Mouse (Mus musculus) MEL (cell line): ENCODE results near the gene Sccpdh. TPM values are rescaled to one million over a fixed set of nuclear protein-coding genes. Genes with fewer than 3 reads are reported as not detected.
A peak's percentile ranks its signal among the peaks of the same experiment; 100 is the strongest.

Experiments used
- DNase-seq: peaks from one replicate; pipeline ENCODE4 v3.0.0; 2011; ENCODE audit warnings: low read depth, low spot score
- H3K27ac ChIP-seq: 2 replicates; pipeline ENCODE4 v1.5.1; 2012; ENCODE audit warnings: low read depth, mild to moderate bottlenecking, control low read depth, low read length, moderate library complexity; ENCODE audit not compliant: control insufficient read depth
- H3K27me3 ChIP-seq, 2 experiments: fragments of 150-350 bp in 1 of 2; sonication (generic) in 1 of 2; 2 replicates each; pipeline ENCODE4 v1.6.1; 2012; ENCODE audit warnings: low read length in 2 of 2, mild to moderate bottlenecking in 2 of 2, improper control_type of control experiment in 1 of 2, moderate library complexity in 1 of 2; ENCODE audit not compliant: insufficient read depth in 2 of 2, control insufficient read depth in 1 of 2
- H3K36me3 ChIP-seq, 2 experiments: 2 replicates each; pipeline ENCODE4 v1.6.1; 2012 to 2014; ENCODE audit warnings: low read length in 2 of 2, improper control_type of control experiment in 1 of 2, inconsistent platforms in 1 of 2, mild to moderate bottlenecking in 1 of 2; ENCODE audit not compliant: insufficient read depth in 2 of 2, control insufficient read depth in 1 of 2
- H3K4me1 ChIP-seq, 2 experiments: fragments of 150-350 bp in 1 of 2; sonication (generic) in 1 of 2; 2 replicates each; pipeline ENCODE4 v1.6.1; 2012; ENCODE audit warnings: low read length in 2 of 2, improper control_type of control experiment in 1 of 2, mild to moderate bottlenecking in 1 of 2; ENCODE audit not compliant: insufficient read depth in 2 of 2, control insufficient read depth in 1 of 2
- H3K4me3 ChIP-seq, 2 experiments: fragments of 150-350 bp in 1 of 2; sonication (generic) in 1 of 2; 2 replicates each; pipeline ENCODE4 v1.5.1; 2012; ENCODE audit warnings: low read depth in 2 of 2, low read length in 2 of 2, mild to moderate bottlenecking in 2 of 2, moderate library complexity in 2 of 2, control low read depth in 1 of 2, improper control_type of control experiment in 1 of 2; ENCODE audit not compliant: control insufficient read depth in 1 of 2, insufficient read depth in 1 of 2
- H3K79me2 ChIP-seq: 2 replicates; pipeline ENCODE4 v1.6.1; 2012; ENCODE audit warnings: mild to moderate bottlenecking, low read length, moderate library complexity; ENCODE audit not compliant: control insufficient read depth, poor library complexity, insufficient read depth
- H3K9ac ChIP-seq: 2 replicates; pipeline ENCODE4 v1.6.1; 2012; ENCODE audit warnings: low read depth, mild to moderate bottlenecking, control low read depth, low read length, moderate library complexity; ENCODE audit not compliant: control insufficient read depth, poor library complexity, severe bottlenecking
- H3K9me3 ChIP-seq: fragments of 150-350 bp; sonication (generic); replicated peaks from 2 replicates; pipeline ENCODE4 v1.6.1; 2012; ENCODE audit warnings: mild to moderate bottlenecking, low read length, improper control_type of control experiment, moderate library complexity; ENCODE audit not compliant: insufficient read depth
- BHLHE40 ChIP-seq: IDR thresholded peaks from 2 replicates; pipeline ENCODE4 v1.6.1; 2012; ENCODE audit warnings: low read depth, mild to moderate bottlenecking, inconsistent platforms, low read length, improper control_type of control experiment, borderline replicate concordance
- CHD1 ChIP-seq: IDR thresholded peaks from 2 replicates; pipeline ENCODE4 v1.6.1; 2012; ENCODE audit warnings: low read depth, mild to moderate bottlenecking, inconsistent platforms, low read length, improper control_type of control experiment
- CTCF ChIP-seq, 3 experiments: IDR thresholded peaks in 2 of 3; conservative IDR thresholded peaks in 1 of 3; 2 replicates each; pipeline ENCODE4 v1.5.1; 2011 to 2012; ENCODE audit warnings: low read length in 3 of 3, low read depth in 2 of 3, mild to moderate bottlenecking in 2 of 3, improper control_type of control experiment in 1 of 3, inconsistent platforms in 1 of 3, mixed read lengths in 1 of 3, moderate library complexity in 1 of 3; ENCODE audit not compliant: control insufficient read depth in 1 of 3, insufficient read depth in 1 of 3, poor library complexity in 1 of 3, severe bottlenecking in 1 of 3
- ELF1 ChIP-seq: IDR thresholded peaks from 2 replicates; pipeline ENCODE4 v1.6.1; 2014; ENCODE audit warnings: low read depth, mild to moderate bottlenecking, inconsistent platforms, low read length, improper control_type of control experiment, moderate library complexity
- EP300 ChIP-seq, 2 experiments: IDR thresholded peaks; 2 replicates each; pipeline ENCODE4 v1.6.1; 2011; ENCODE audit warnings: improper control_type of control experiment in 2 of 2, low read length in 2 of 2, low read depth in 1 of 2, mild to moderate bottlenecking in 1 of 2
- ETS1 ChIP-seq: IDR thresholded peaks from 2 replicates; pipeline ENCODE4 v1.6.1; 2012; ENCODE audit warnings: low read depth, mild to moderate bottlenecking, inconsistent platforms, low read length, improper control_type of control experiment, moderate library complexity
- GATA1 ChIP-seq: IDR thresholded peaks from 2 replicates; pipeline ENCODE4 v1.6.1; 2011; ENCODE audit warnings: low read depth, low read length, improper control_type of control experiment
- HCFC1 ChIP-seq: IDR thresholded peaks from 2 replicates; pipeline ENCODE4 v1.6.1; 2012; ENCODE audit warnings: low read depth, mild to moderate bottlenecking, inconsistent platforms, low read length, improper control_type of control experiment, moderate library complexity
- JUND ChIP-seq: IDR thresholded peaks from 2 replicates; pipeline ENCODE4 v1.6.1; 2011; ENCODE audit warnings: low read depth, mild to moderate bottlenecking, improper control_type of control experiment, low read length
- MAFK ChIP-seq: IDR thresholded peaks from 2 replicates; pipeline ENCODE4 v1.6.1; 2011; ENCODE audit warnings: low read depth, mild to moderate bottlenecking, low read length, improper control_type of control experiment, borderline replicate concordance
- MAZ ChIP-seq: IDR thresholded peaks from 2 replicates; pipeline ENCODE4 v1.6.1; 2012; ENCODE audit warnings: low read depth, mild to moderate bottlenecking, inconsistent platforms, low read length, improper control_type of control experiment
- MXI1 ChIP-seq: IDR thresholded peaks from 2 replicates; pipeline ENCODE4 v1.6.1; 2011; ENCODE audit warnings: mild to moderate bottlenecking, low read depth, low read length, improper control_type of control experiment
- MYC ChIP-seq: IDR thresholded peaks from 2 replicates; pipeline ENCODE4 v1.6.1; 2011; ENCODE audit warnings: low read depth, mild to moderate bottlenecking, low read length, improper control_type of control experiment, moderate library complexity
- NELFE ChIP-seq: IDR thresholded peaks from 2 replicates; pipeline ENCODE4 v1.6.1; 2011; ENCODE audit warnings: low read depth, low read length, improper control_type of control experiment
- NRF1 ChIP-seq: IDR thresholded peaks from 2 replicates; pipeline ENCODE4 v1.6.1; 2014; ENCODE audit warnings: low read depth, mild to moderate bottlenecking, inconsistent platforms, low read length, improper control_type of control experiment, moderate library complexity; ENCODE audit not compliant: poor library complexity, insufficient read depth, severe bottlenecking
- POLR2A ChIP-seq, 2 experiments: IDR thresholded peaks; 2 replicates each; pipeline ENCODE4 v1.6.1; 2011 to 2012; ENCODE audit warnings: low read length in 2 of 2, mild to moderate bottlenecking in 2 of 2, control low read depth in 1 of 2, improper control_type of control experiment in 1 of 2, low read depth in 1 of 2, moderate library complexity in 1 of 2; ENCODE audit not compliant: control insufficient read depth in 1 of 2, insufficient read depth in 1 of 2, poor library complexity in 1 of 2
- POLR2AphosphoS2 ChIP-seq: IDR thresholded peaks from 2 replicates; pipeline ENCODE4 v1.6.1; 2011; ENCODE audit warnings: low read length, improper control_type of control experiment
- RAD21 ChIP-seq: IDR thresholded peaks from 2 replicates; pipeline ENCODE4 v1.6.1; 2011; ENCODE audit warnings: mild to moderate bottlenecking, low read depth, low read length, improper control_type of control experiment
- RCOR1 ChIP-seq: IDR thresholded peaks from 2 replicates; pipeline ENCODE4 v1.6.1; 2012; ENCODE audit warnings: low read depth, mild to moderate bottlenecking, inconsistent platforms, low read length, improper control_type of control experiment
- SIN3A ChIP-seq: IDR thresholded peaks from 2 replicates; pipeline ENCODE4 v1.6.1; 2012; ENCODE audit warnings: low read length, improper control_type of control experiment, inconsistent platforms
- SMC3 ChIP-seq: IDR thresholded peaks from 2 replicates; pipeline ENCODE4 v1.6.1; 2011; ENCODE audit warnings: low read depth, low read length, improper control_type of control experiment
- TBP ChIP-seq: IDR thresholded peaks from 2 replicates; pipeline ENCODE4 v1.8.0; 2011; ENCODE audit warnings: low read depth, low read length, improper control_type of control experiment
- TCF12 ChIP-seq: IDR thresholded peaks from 2 replicates; pipeline ENCODE4 v1.6.1; 2014; ENCODE audit warnings: low read depth, mild to moderate bottlenecking, inconsistent platforms, low read length, improper control_type of control experiment, moderate library complexity
- UBTF ChIP-seq: IDR thresholded peaks from 2 replicates; pipeline ENCODE4 v1.6.1; 2012; ENCODE audit warnings: low read depth, mild to moderate bottlenecking, inconsistent platforms, low read length, improper control_type of control experiment, moderate library complexity, borderline replicate concordance; ENCODE audit not compliant: insufficient read depth
- USF2 ChIP-seq, 2 experiments: IDR thresholded peaks; 2 replicates each; pipeline ENCODE4 v1.6.1; 2011 to 2012; ENCODE audit warnings: improper control_type of control experiment in 2 of 2, low read length in 2 of 2, borderline replicate concordance in 1 of 2, inconsistent platforms in 1 of 2, low read depth in 1 of 2, mild to moderate bottlenecking in 1 of 2; ENCODE audit not compliant: insufficient read depth in 1 of 2
- ZC3H11A ChIP-seq: IDR thresholded peaks from 2 replicates; pipeline ENCODE4 v1.6.1; 2012; ENCODE audit warnings: low read depth, mild to moderate bottlenecking, inconsistent platforms, low read length, improper control_type of control experiment
- ZMIZ1 ChIP-seq: IDR thresholded peaks from 2 replicates; pipeline ENCODE4 v1.6.1; 2012; ENCODE audit warnings: low read depth, mild to moderate bottlenecking, inconsistent platforms, low read length, improper control_type of control experiment, moderate library complexity
- ZNF384 ChIP-seq: IDR thresholded peaks from 2 replicates; pipeline ENCODE4 v1.6.1; 2012; ENCODE audit warnings: low read depth, mild to moderate bottlenecking, inconsistent platforms, low read length, improper control_type of control experiment
- polyA plus RNA-seq, 2 experiments: library from polyadenylated mRNA; stranded (reverse) in 1 of 2; unstranded in 1 of 2; fragments of >175 nt in 1 of 2; fragments of >200 nt in 1 of 2; gene quantifications; 2 replicates each; pipeline versions ENCODE4 v1.2.1 to v1.2.4; 2012; ENCODE audit warnings: low replicate concordance in 2 of 2, low read depth in 1 of 2; ENCODE audit not compliant: insufficient read length in 2 of 2, insufficient read depth in 1 of 2, missing spikeins in 1 of 2
- total RNA-seq: library from RNA; depleted of rRNA; stranded (reverse); fragments of 300-350 nt; gene quantifications from 2 replicates; pipeline ENCODE4 v1.2.3, GENCODE M21; 2012

The Sccpdh gene
- total and polyA plus RNA-seq, 3 experiments = 18.5 to 18.7 TPM; not detected in 1

DNA sequence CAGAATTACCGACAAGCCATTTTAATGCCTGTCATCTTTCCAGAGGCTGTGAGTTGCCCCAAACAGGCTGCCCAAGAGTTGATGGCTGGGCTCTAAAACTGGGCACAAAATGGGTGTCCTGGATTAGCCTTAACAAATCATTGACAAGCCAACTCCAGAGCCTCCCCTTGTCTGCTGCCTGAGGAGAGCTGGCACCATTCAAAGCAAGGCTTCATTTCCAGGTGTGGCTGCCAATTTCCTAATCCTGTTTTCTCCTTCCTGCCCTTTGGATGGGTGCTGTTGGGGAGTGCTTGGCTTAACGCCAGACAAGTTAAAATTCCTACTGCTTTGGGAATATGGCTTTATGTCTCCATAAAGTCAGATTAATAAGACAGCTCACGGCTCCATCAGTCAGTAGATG, 23.9 kb upstream of the Sccpdh start:
- H3K9me3 ChIP-seq = no peaks in the 10 kb centered on the region
- DNase-seq = no peak
- no peak overlapping the region for H3K27ac ChIP-seq
- H3K4me3 ChIP-seq = no peak overlapping the region
- TF ChIP-seq MAZ (no peak), ETS1 (no peak)
- H3K27me3 ChIP-seq = no peaks in the 10 kb centered on the region
- H3K4me1 ChIP-seq = peaks cover 0 to 14% of the 10 kb centered on the region in 2 experiments; a peak in 2 of 4 replicates
- H3K9ac ChIP-seq = no peak overlapping the region
- H3K79me2 ChIP-seq = no peaks in the 10 kb centered on the region
- H3K36me3 ChIP-seq = no peaks in the 10 kb centered on the region

DNA sequence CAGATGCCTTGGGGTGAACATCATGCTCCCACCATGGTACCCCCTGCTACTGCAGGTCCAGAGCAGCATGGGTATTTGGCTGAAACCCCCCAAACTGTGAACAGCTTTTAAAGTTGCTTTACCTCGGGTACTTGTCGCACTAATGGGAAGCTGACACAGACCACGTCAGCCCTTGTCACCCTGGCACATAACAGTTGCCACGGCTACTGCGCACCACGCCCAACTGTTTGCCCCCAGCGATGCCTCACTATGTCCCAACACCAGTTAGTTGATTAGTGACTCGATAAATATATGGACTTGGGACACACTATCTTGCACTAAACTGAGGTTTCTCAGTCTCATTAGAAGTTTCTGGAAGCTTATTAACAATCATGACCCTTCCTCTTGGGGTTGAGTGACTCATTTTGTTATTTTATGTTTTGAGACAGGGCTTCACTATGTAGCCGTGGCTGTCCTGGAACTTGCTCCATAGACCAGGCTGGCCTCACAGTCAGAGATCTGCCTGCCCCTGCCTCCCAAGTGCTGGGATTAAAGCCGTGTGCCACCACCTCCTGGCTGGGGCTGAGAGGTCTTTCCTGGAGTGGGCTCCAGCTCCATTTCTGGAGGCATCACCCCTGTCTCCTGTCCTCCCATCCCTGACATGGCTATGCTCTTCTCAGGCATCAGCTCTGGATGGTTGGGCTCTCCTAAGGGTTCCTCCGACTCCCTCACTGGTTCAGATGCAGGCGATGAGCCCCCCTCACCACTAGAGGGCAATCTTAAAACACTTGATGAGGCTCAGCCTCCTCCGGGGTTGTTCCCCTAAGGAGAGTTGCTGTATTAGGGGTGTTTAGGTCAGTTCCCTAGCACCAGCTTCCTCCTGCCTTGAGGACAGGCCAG, 22.7 kb upstream of the Sccpdh start:
- H3K4me1 ChIP-seq = peaks cover 0 to 21% of the 10 kb centered on the region in 2 experiments; a peak in 2 of 4 replicates
- no peaks in the 10 kb centered on the region for H3K79me2 ChIP-seq
- H3K9ac ChIP-seq = peak overlapping the region; percentile 66

DNA sequence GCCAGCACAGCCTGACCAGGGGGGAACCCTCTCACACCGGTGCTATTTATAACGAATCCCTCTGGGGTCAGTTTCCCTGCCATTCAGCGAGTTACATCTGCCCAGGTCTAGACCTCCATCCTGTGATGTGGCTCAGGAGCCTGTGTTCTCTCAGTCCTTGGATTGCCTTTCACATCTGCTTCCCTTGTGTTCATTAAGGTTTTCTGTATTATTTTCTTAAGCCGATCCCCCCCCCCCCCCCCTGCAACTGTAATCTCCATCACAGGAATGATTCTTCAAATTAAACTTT, 22.1 kb upstream of the Sccpdh start:
- Histone ChIP-seq H3K4me3 (peak overlapping the region; percentile 50 to 60; a peak in 3 of 4 replicates), H3K4me1 (peaks cover 0 to 27% of the 10 kb centered on the region in 2 experiments; a peak in 2 of 4 replicates), H3K27me3 (no peaks in the 10 kb centered on the region), H3K79me2 (no peaks in the 10 kb centered on the region), H3K27ac (no peak overlapping the region), H3K9ac (peak overlapping the region; percentile 66), H3K9me3 (no peaks in the 10 kb centered on the region), H3K36me3 (peaks cover 0 to 5% of the 10 kb centered on the region in 2 experiments; a peak in 2 of 4 replicates)
- no peak for DNase-seq
- TF ChIP-seq NRF1 (no peak), HCFC1 (no peak), MYC (no peak), MAFK (no peak), POLR2AphosphoS2 (no peak), JUND (no peak), POLR2A (IDR thresholded peaks at IDR 0.05; ENCODE audit: control insufficient read depth in 1 of 2, insufficient read depth in 1 of 2, low read depth in 1 of 2, low read length in 2 of 2, poor library complexity in 1 of 2) (no peak), USF2 (IDR thresholded peaks at IDR 0.05; ENCODE audit: borderline replicate concordance in 1 of 2, insufficient read depth in 1 of 2, low read depth in 1 of 2, low read length in 2 of 2) (no peak), CTCF (IDR thresholded peaks at IDR 0.05 in 2 of 3, conservative IDR thresholded peaks at IDR 0.05 in 1 of 3; ENCODE audit: control insufficient read depth in 1 of 3, insufficient read depth in 1 of 3, low read depth in 2 of 3, low read length in 3 of 3, poor library complexity in 1 of 3, severe bottlenecking in 1 of 3) (no peak), UBTF (no peak), SIN3A (no peak), GATA1 (no peak), CHD1 (no peak), NELFE (no peak), MXI1 (no peak)

More for the DNA sequence above, 22.7 kb upstream of the Sccpdh start:
- Histone ChIP-seq H3K27me3 (no peaks in the 10 kb centered on the region), H3K36me3 (no peaks in the 10 kb centered on the region; a peak in 1 of 4 replicates), H3K9me3 (no peaks in the 10 kb centered on the region), H3K4me3 (peak overlapping the region; percentile 50 to 60), H3K27ac (no peak overlapping the region)
- DNase-seq = peak; percentile 92
- no peak for TF ChIP-seq TCF12
- TF ChIP-seq RAD21 = peak; percentile 90
- TF ChIP-seq SMC3 = peak; percentile 86
- TF ChIP-seq ZNF384 = peak; percentile 9
- no peak for TF ChIP-seq BHLHE40
- no peak for TF ChIP-seq ZMIZ1
- peak in 1 of 2 experiments; percentile 41; a peak in 1 of 4 replicates for TF ChIP-seq POLR2A (IDR thresholded peaks at IDR 0.05; ENCODE audit: control insufficient read depth in 1 of 2, insufficient read depth in 1 of 2, low read depth in 1 of 2, low read length in 2 of 2, poor library complexity in 1 of 2)
- TF ChIP-seq MYC = 0 out of 2 replicates have a peak, but pooled peaks have one; percentile 30
- peak; percentile 88 to 96 (median 94) for TF ChIP-seq CTCF (IDR thresholded peaks at IDR 0.05 in 2 of 3, conservative IDR thresholded peaks at IDR 0.05 in 1 of 3; ENCODE audit: control insufficient read depth in 1 of 3, insufficient read depth in 1 of 3, low read depth in 2 of 3, low read length in 3 of 3, poor library complexity in 1 of 3, severe bottlenecking in 1 of 3)
- TF ChIP-seq ZC3H11A = peak; percentile 77
- no peak for TF ChIP-seq ELF1
- peak; percentile 27; the same call in 1 of the 2 replicates for TF ChIP-seq MXI1
- no peak for TF ChIP-seq EP300 (IDR thresholded peaks at IDR 0.05; ENCODE audit: low read depth in 1 of 2, low read length in 2 of 2)
- 0 out of 2 replicates have a peak, but pooled peaks have one; percentile 41 for TF ChIP-seq TBP
- peak; percentile 40; the same call in 1 of the 2 replicates for TF ChIP-seq SIN3A
- no peak for TF ChIP-seq RCOR1
- 0 out of 2 replicates have a peak, but pooled peaks have one; percentile 41 for TF ChIP-seq HCFC1
